Mouse (Mus musculus): ENCODE results near the gene Ccdc85b. TPM values are rescaled to one million over a fixed set of nuclear protein-coding genes. Genes with fewer than 3 reads are reported as not detected.
A peak's percentile ranks its signal among the peaks of the same experiment; 100 is the strongest.

The Ccdc85b gene
- total RNA-seq, 1 experiment from 2014 or later = 5.4 TPM

GRCm38 (mm10) chr19:5407133-5407532, 50.6 kb downstream of the Ccdc85b start:
- peak; percentile 81 for ATAC-seq (replicated peaks; ENCODE audit: low read depth, poor library complexity, severe bottlenecking)

GRCm38 (mm10) chr19:5406531-5407126, 51.1 kb downstream of the Ccdc85b start:
- ATAC-seq (replicated peaks; ENCODE audit: low read depth, poor library complexity, severe bottlenecking) = peak; percentile 33

- peak; percentile 45 for ATAC-seq (replicated peaks; ENCODE audit: low read depth, poor library complexity, severe bottlenecking)
Measured at GRCm38 (mm10) chr19:5405924-5406323, 51.8 kb downstream of the Ccdc85b start.

Other genes with a start within 250 kb of the Ccdc85b start
- 9.7 and 20.6 TPM in 2 replicates for gene Pacs1, start 184.8 kb downstream of the Ccdc85b start, total RNA-seq (2017)
- gene Sf3b2, start 162.4 kb downstream of the Ccdc85b start, total RNA-seq (2017) = 235 and 265 TPM in 2 replicates
- gene Gal3st3, start 159.6 kb downstream of the Ccdc85b start, total RNA-seq (2017) = not detected in 2 replicates
- gene Catsper1, start 122.2 kb downstream of the Ccdc85b start, total RNA-seq (2017) = not detected in 2 replicates
- gene Cst6, start 108.3 kb downstream of the Ccdc85b start, total RNA-seq (2017) = not detected in 2 replicates
- gene Eif1ad, start 91.2 kb downstream of the Ccdc85b start, total RNA-seq (2017) = 60.0 and 61.7 TPM in 2 replicates
- gene Banf1, start 90.7 kb downstream of the Ccdc85b start, total RNA-seq (2017) = 71.4 and 75.6 TPM in 2 replicates
- gene Sart1, start 69.2 kb downstream of the Ccdc85b start, total RNA-seq (2017) = 93.3 and 103 TPM in 2 replicates
- not detected in 2 replicates for gene Tsga10ip, start 55.4 kb downstream of the Ccdc85b start, total RNA-seq (2017)
- 112 and 125 TPM in 2 replicates for gene Drap1, start 32.9 kb downstream of the Ccdc85b start, total RNA-seq (2017)
- gene AI837181, start 32.8 kb downstream of the Ccdc85b start, total RNA-seq (2017) = 9.2 and 10.3 TPM in 2 replicates
- 0.63 and 0.78 TPM in 2 replicates for gene Fosl1, start 10.3 kb downstream of the Ccdc85b start, total RNA-seq (2017)
- gene Fibp, start 2.7 kb upstream of the Ccdc85b start, total RNA-seq (2017) = 55.8 and 67.4 TPM in 2 replicates
- gene Ctsw, start 10.6 kb upstream of the Ccdc85b start, total RNA-seq (2017) = 1.0 and 2.0 TPM in 2 replicates
- 0.09 TPM in 1 of 2 replicates, not detected in the other for gene Efemp2, start 16.1 kb upstream of the Ccdc85b start, total RNA-seq (2017)
- gene Mus81, start 30.5 kb upstream of the Ccdc85b start, total RNA-seq (2017) = 20.7 and 26.9 TPM in 2 replicates
- gene Cfl1, start 32.6 kb upstream of the Ccdc85b start, total RNA-seq (2017) = 940 and 946 TPM in 2 replicates
- not detected in 2 replicates for gene 1700020D05Rik, start 45.9 kb upstream of the Ccdc85b start, total RNA-seq (2017)
- 1.3 and 2.9 TPM in 2 replicates for gene Snx32, start 52.6 kb upstream of the Ccdc85b start, total RNA-seq (2017)
- not detected in 2 replicates for gene Ovol1, start 102.8 kb upstream of the Ccdc85b start, total RNA-seq (2017)
- 5.2 and 8.0 TPM in 2 replicates for gene Ap5b1, start 110.1 kb upstream of the Ccdc85b start, total RNA-seq (2017)
- 65.1 and 78.4 TPM in 2 replicates for gene Rnaseh2c, start 144.0 kb upstream of the Ccdc85b start, total RNA-seq (2017)
- gene Kat5, start 152.3 kb upstream of the Ccdc85b start, total RNA-seq (2017) = 56.7 and 74.3 TPM in 2 replicates
- 34.8 and 44.1 TPM in 2 replicates for gene Rela, start 179.6 kb upstream of the Ccdc85b start, total RNA-seq (2017)
- gene Sipa1, start 205.8 kb upstream of the Ccdc85b start, total RNA-seq (2017) = 23.0 and 113 TPM in 2 replicates
- gene Map3k11, start 230.8 kb upstream of the Ccdc85b start, total RNA-seq (2017) = 18.8 and 21.6 TPM in 2 replicates
- gene Pcnx3, start 231.0 kb upstream of the Ccdc85b start, total RNA-seq (2017) = 18.0 and 19.8 TPM in 2 replicates
- not detected in 2 replicates for gene Kcnk7, start 246.5 kb upstream of the Ccdc85b start, total RNA-seq (2017)